Mouse (Mus musculus): ENCODE data around the gene Rims3. TPM values are rescaled to one million over a fixed set of nuclear protein-coding genes. Genes with fewer than 3 reads are reported as not detected.

The Rims3 gene
- total and polyA plus RNA-seq, 2 experiments from 2014 or later, result 0.04 to 0.05 TPM

- Histone ChIP-seq H3K9ac (replicated peaks; ENCODE audit: low read depth, low read length) (no peak overlapping the region), H3K9me3 (replicated peaks; ENCODE audit: control insufficient read depth, low read length) (no peaks in the 10 kb centered on the region), H3K4me3 (ENCODE audit: low read depth, low read length) (no peak overlapping the region), H3K4me2 (ENCODE audit: low read depth, low read length) (no peak overlapping the region), H3K27me3 (ENCODE audit: control insufficient read depth, insufficient read depth, low read length) (no peaks in the 10 kb centered on the region), H3K4me1 (ENCODE audit: control insufficient read depth, insufficient read depth) (no peaks in the 10 kb centered on the region), H3K27ac (ENCODE audit: low read depth) (no peak overlapping the region), H3K36me3 (replicated peaks; ENCODE audit: control insufficient read depth, insufficient read depth, low read length) (no peaks in the 10 kb centered on the region)
- ATAC-seq (ENCODE audit: insufficient read depth, low read depth), result no peak
- no peak for DNase-seq (ENCODE audit: low spot score)
- no peak for TF ChIP-seq EP300 (IDR thresholded peaks at IDR 0.05; ENCODE audit: low read depth)
- TF ChIP-seq CTCF (IDR thresholded peaks at IDR 0.05; ENCODE audit: low read depth), result no peak
- WGBS, result 48% methylated on average over 1 of the region's 1 CpGs
Measured at GRCm38 (mm10) chr4:120913861-120914260, 59.2 kb downstream of the Rims3 start.

DNA sequence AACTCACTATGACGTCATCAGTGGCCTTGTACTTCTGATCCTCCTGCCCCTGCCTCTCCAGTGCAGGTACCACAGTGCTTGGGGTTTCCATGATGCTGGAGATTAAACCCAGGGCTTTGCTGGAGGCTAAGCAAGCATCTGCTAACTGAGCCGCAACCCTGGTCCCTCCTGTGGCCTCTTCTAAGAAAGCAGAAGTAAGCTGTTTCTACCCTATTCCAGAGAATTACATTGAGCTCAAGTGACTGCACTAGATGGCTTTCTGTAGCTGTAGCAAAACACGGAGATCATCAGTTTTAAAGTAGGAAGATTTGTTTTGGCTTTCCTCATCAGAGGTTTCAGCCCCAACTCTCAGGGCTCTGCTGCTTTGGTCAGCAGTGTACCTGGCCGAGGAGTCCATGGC is 59.9 kb downstream of the Rims3 start:
- Histone ChIP-seq H3K4me1 (ENCODE audit: control insufficient read depth, insufficient read depth) (no peaks in the 10 kb centered on the region), H3K9ac (replicated peaks; ENCODE audit: low read depth, low read length) (no peak overlapping the region), H3K27ac (ENCODE audit: low read depth) (no peak overlapping the region), H3K4me2 (ENCODE audit: low read depth, low read length) (no peak overlapping the region), H3K27me3 (ENCODE audit: control insufficient read depth, insufficient read depth, low read length) (no peaks in the 10 kb centered on the region), H3K36me3 (replicated peaks; ENCODE audit: control insufficient read depth, insufficient read depth, low read length) (no peaks in the 10 kb centered on the region), H3K9me3 (replicated peaks; ENCODE audit: control insufficient read depth, low read length) (no peaks in the 10 kb centered on the region), H3K4me3 (ENCODE audit: low read depth, low read length) (no peak overlapping the region)
- no peak for TF ChIP-seq CTCF (IDR thresholded peaks at IDR 0.05; ENCODE audit: low read depth)
- no peak for TF ChIP-seq EP300 (IDR thresholded peaks at IDR 0.05; ENCODE audit: low read depth)
- 59% methylated on average over 4 of the region's 4 CpGs for WGBS
- DNase-seq (ENCODE audit: low spot score) (no peak), ATAC-seq (ENCODE audit: insufficient read depth, low read depth) (no peak)

- Histone ChIP-seq H3K27me3 (ENCODE audit: control insufficient read depth, insufficient read depth, low read length) (no peaks in the 10 kb centered on the region), H3K9me3 (replicated peaks; ENCODE audit: control insufficient read depth, low read length) (no peaks in the 10 kb centered on the region), H3K9ac (replicated peaks; ENCODE audit: low read depth, low read length) (no peak overlapping the region), H3K27ac (ENCODE audit: low read depth) (no peak overlapping the region), H3K4me3 (ENCODE audit: low read depth, low read length) (no peak overlapping the region), H3K4me1 (ENCODE audit: control insufficient read depth, insufficient read depth) (no peaks in the 10 kb centered on the region), H3K36me3 (replicated peaks; ENCODE audit: control insufficient read depth, insufficient read depth, low read length) (peaks cover 18% of the 10 kb centered on the region), H3K4me2 (ENCODE audit: low read depth, low read length) (no peak overlapping the region)
- no peak for TF ChIP-seq CTCF (IDR thresholded peaks at IDR 0.05; ENCODE audit: low read depth)
- TF ChIP-seq EP300 (IDR thresholded peaks at IDR 0.05; ENCODE audit: low read depth), result no peak
- ATAC-seq (ENCODE audit: insufficient read depth, low read depth) (no peak), DNase-seq (ENCODE audit: low spot score) (no peak)
- 90% methylated on average over 8 of the region's 8 CpGs for WGBS
Measured at GRCm38 (mm10) chr4:120921461-120921860, 66.8 kb downstream of the Rims3 start.

DNA sequence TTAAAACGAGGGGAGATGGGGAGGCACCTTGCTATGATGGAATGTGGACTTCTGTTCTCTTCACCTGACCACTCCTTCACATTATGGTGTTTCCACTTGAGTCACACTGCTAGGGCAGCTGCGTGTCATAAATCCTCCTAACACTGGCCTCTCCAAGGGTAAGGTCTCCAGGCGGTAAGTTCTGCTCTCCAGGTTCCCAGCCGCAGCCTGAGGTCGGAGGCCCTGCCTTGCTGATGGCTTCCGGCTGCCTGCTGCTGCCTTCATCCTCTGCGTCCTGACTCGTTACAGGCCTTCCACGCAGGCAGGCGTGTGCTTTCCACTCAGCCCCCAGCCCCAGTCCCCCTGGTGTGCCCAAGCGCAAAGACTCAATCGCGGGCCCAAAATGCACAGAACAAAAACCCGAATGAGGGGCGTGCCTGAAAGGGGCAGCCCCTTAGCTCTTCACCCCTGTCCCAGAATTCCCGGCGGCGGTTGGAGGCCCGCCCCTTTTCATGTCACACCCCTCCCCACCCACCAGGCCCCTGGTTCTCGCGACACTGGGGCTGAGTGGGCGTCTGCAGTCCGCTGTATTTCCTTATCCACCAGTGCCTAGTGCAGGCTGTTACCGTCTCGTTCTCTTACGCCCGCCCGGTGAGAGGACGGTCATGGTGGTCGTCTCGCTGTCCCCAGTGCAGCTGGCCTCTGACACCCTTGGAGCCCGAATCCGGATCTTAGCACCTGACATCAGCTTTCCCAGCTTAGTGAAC is 70.1 kb downstream of the Rims3 start, which contains the start of gene Exo5:
TSS of gene Exo5 (minus strand) at position 464 of the 746 bp plus-strand sequence.
- Histone ChIP-seq H3K4me2 (ENCODE audit: low read depth, low read length) (peak within 1 kb of the TSS; percentile 80), H3K27ac (ENCODE audit: low read depth) (peak within 1 kb of the TSS; percentile 96), H3K9me3 (replicated peaks; ENCODE audit: control insufficient read depth, low read length) (no peaks in the 10 kb centered on the region), H3K27me3 (ENCODE audit: control insufficient read depth, insufficient read depth, low read length) (no peaks in the 10 kb centered on the region), H3K9ac (replicated peaks; ENCODE audit: low read depth, low read length) (peak within 1 kb of the TSS; percentile 73), H3K4me1 (ENCODE audit: control insufficient read depth, insufficient read depth) (no peaks in the 10 kb centered on the region), H3K4me3 (ENCODE audit: low read depth, low read length) (peak within 1 kb of the TSS; percentile 83), H3K36me3 (replicated peaks; ENCODE audit: control insufficient read depth, insufficient read depth, low read length) (peaks cover 18% of the 10 kb centered on the region)
- ATAC-seq (ENCODE audit: insufficient read depth, low read depth), result peak; percentile 99
- WGBS, result 0% methylated on average over 33 of the region's 33 CpGs
- peak; percentile 93 for DNase-seq (ENCODE audit: low spot score)
- TF ChIP-seq EP300 (IDR thresholded peaks at IDR 0.05; ENCODE audit: low read depth) (peak; percentile 79; the same call in 1 of the 2 replicates), CTCF (IDR thresholded peaks at IDR 0.05; ENCODE audit: low read depth) (no peak)

GRCm38 (mm10) chr4:120925386-120925785 is 70.8 kb downstream of the Rims3 start:
- Histone ChIP-seq H3K36me3 (replicated peaks; ENCODE audit: control insufficient read depth, insufficient read depth, low read length) (peaks cover 17% of the 10 kb centered on the region), H3K4me2 (ENCODE audit: low read depth, low read length) (peak overlapping the region; percentile 80), H3K9ac (replicated peaks; ENCODE audit: low read depth, low read length) (peak overlapping the region; percentile 73), H3K4me3 (ENCODE audit: low read depth, low read length) (peak overlapping the region; percentile 83), H3K27me3 (ENCODE audit: control insufficient read depth, insufficient read depth, low read length) (no peaks in the 10 kb centered on the region), H3K27ac (ENCODE audit: low read depth) (peak overlapping the region; percentile 96), H3K4me1 (ENCODE audit: control insufficient read depth, insufficient read depth) (no peaks in the 10 kb centered on the region), H3K9me3 (replicated peaks; ENCODE audit: control insufficient read depth, low read length) (no peaks in the 10 kb centered on the region)
- peak; percentile 80 for DNase-seq (ENCODE audit: low spot score)
- TF ChIP-seq EP300 (IDR thresholded peaks at IDR 0.05; ENCODE audit: low read depth) (no peak), CTCF (IDR thresholded peaks at IDR 0.05; ENCODE audit: low read depth) (peak; percentile 33; the same call in 1 of the 2 replicates)
- ATAC-seq (ENCODE audit: insufficient read depth, low read depth), result peak; percentile 73
- 20% methylated on average over 3 of the region's 3 CpGs for WGBS

All from heart, postnatal 0 days (tissue).